Mouse (Mus musculus) C2C12 (cell line): Measurements from ENCODE around the gene BC004004.

Source experiments
- CEBPB ChIP-seq: IDR thresholded peaks from one replicate; pipeline ENCODE4 v1.6.1; 2011; ENCODE audit warnings: low read depth, mild to moderate bottlenecking, control low read depth, moderate library complexity
- CTCF ChIP-seq: IDR thresholded peaks from one replicate; pipeline ENCODE4 v1.5.1; 2011; ENCODE audit not compliant: control insufficient read depth, insufficient read depth, insufficient read length
- FOSL1 ChIP-seq: IDR thresholded peaks from one replicate; pipeline ENCODE4 v1.8.0; 2011; ENCODE audit warnings: mild to moderate bottlenecking, low read length; ENCODE audit not compliant: poor library complexity, insufficient read depth, severe bottlenecking
- MAX ChIP-seq: IDR thresholded peaks from one replicate; pipeline ENCODE4 v1.6.1; 2011; ENCODE audit warnings: mild to moderate bottlenecking, control low read depth
- MYOD1 ChIP-seq: IDR thresholded peaks from one replicate; pipeline ENCODE4 v1.6.1; 2011; ENCODE audit warnings: low read depth; ENCODE audit not compliant: control insufficient read depth, insufficient read length
- MYOG ChIP-seq: IDR thresholded peaks from one replicate; pipeline ENCODE4 v1.6.1; 2011; ENCODE audit not compliant: control insufficient read depth, insufficient read length; ENCODE audit errors: extremely low read depth
- USF1 ChIP-seq: IDR thresholded peaks from one replicate; pipeline ENCODE4 v1.6.1; 2011; ENCODE audit warnings: low read depth, mild to moderate bottlenecking, control low read depth, moderate library complexity

DNA sequence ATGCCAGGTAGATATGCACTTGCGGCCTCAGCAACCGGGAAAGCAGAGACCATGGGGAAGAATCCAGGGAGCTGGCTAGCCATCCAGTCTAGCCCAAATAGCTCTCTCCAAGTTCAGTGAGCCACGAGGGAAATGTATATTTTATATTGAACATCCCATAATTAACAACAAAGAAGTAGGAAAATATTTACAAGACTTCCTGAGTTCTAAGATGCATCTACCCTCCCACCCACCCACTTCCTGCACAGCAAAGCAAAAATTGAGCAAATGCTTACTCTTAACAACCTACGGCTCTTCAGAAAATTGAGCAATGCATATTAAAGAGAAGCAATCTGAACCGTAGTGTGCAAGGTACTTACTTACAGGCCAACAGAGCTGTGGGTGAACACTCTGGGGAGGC is 3.8 kb upstream of the BC004004 start:
- TF ChIP-seq FOSL1, result no peak
- TF ChIP-seq CTCF, result no peak
- no peak for TF ChIP-seq MYOG
- TF ChIP-seq USF1, result no peak
- TF ChIP-seq MAX, result no peak
- TF ChIP-seq MYOD1, result no peak
- no peak for TF ChIP-seq CEBPB
